Mouse (Mus musculus) layer of hippocampus, adult 9-11 months (tissue): Measurements from ENCODE around the gene Igfbp6.
A peak's percentile ranks its signal among the peaks of the same experiment; 100 is the strongest.

Experiments used
- DNase-seq: peaks from one replicate; pipeline ENCODE4 v3.0.0; 2022

Gene Igfbp6

GRCm38 (mm10) chr15:102144274-102144711 is at the start of gene Igfbp6:
Igfbp6 (plus strand) TSS chr15:102144362.
- DNase-seq = no peak

GRCm38 (mm10) chr15:102094988-102095387 is 49.2 kb upstream of the Igfbp6 start:
- DNase-seq = no peak

DNA sequence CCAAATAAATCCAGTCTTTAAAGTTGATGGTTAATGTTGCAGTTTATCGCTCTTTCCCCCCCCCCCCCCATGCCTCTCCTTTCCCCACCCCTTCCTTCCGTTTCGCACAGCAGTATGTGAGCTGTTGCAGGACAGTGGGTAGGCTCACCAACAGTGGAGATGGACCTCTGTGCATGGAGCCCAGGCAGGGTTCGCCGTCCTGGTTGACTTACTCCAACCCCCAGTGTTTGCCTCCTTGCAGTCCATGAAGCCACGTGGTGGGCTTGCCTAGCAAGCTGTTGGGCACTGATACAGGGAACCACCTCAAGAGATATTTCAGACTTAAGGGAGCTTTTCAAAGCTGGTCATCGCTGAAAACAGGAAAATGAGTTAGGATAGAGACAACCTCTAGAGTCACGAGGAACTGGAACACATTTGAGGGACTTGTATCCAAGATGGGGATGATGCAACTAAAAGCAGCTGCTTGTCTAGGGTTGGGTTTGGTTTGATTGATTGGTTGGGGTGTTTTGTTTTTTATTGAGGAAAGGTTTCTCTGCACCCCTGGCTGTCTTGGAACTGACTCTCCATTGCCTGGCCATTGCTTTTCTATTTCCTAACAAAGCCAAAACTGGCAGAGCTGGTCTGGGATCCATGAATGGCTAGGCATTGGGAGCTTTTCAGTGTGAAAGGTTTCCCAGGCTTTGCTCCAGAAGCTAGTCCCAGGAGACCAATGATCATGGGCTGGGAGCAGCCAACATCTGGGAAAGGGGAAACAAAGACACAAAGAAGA is 46.8 kb upstream of the Igfbp6 start:
- no peak for DNase-seq

DNA sequence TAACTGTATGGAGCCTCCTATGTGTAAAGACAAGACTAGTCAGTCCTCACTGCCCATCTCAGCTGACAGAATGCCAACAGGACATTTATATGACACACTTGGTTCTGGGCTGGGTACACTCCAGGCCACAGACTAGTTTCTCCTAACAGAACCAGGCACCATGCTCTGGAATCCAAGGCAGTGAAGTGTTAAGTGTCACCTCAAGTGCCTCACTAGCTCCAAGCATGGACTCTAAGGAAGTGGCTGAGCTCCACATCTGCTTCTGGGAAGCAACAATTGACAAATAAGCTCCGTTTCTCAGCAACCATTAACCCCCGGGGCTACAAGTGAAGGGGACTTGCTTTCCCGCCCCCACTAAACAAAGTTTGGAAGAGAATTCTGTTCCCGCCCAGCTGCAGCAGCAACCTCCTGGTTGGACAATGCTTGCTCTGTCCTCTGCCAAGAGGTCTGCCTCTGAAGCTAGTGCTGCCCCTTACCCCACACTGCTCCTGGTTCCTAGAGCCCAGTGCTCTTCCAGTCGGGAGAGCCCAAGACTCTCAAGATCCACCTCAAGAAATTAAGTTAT is 46.1 kb upstream of the Igfbp6 start:
- no peak for DNase-seq

DNA sequence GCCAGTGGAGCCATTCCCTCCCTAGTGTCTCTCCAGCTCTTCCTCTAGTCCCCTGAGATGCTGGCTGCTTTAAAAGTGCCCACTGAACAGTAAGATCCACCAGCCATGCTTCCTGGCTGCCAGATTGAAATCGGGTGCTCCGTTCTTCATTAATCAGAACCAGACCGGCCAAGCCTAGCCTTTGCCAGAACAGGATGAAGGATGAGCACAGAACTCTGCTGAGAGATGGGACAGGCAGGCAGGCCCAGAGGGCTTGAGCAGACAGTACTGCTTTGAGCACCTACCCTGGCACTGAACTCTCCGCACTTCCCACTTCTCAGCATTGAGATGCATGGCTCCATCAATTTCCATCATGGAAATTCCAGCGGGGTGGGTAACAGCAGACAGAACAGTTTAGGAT is 44.9 kb upstream of the Igfbp6 start:
- DNase-seq = no peak

GRCm38 (mm10) chr15:102099771-102100160 is 44.4 kb upstream of the Igfbp6 start:
- no peak for DNase-seq

DNA sequence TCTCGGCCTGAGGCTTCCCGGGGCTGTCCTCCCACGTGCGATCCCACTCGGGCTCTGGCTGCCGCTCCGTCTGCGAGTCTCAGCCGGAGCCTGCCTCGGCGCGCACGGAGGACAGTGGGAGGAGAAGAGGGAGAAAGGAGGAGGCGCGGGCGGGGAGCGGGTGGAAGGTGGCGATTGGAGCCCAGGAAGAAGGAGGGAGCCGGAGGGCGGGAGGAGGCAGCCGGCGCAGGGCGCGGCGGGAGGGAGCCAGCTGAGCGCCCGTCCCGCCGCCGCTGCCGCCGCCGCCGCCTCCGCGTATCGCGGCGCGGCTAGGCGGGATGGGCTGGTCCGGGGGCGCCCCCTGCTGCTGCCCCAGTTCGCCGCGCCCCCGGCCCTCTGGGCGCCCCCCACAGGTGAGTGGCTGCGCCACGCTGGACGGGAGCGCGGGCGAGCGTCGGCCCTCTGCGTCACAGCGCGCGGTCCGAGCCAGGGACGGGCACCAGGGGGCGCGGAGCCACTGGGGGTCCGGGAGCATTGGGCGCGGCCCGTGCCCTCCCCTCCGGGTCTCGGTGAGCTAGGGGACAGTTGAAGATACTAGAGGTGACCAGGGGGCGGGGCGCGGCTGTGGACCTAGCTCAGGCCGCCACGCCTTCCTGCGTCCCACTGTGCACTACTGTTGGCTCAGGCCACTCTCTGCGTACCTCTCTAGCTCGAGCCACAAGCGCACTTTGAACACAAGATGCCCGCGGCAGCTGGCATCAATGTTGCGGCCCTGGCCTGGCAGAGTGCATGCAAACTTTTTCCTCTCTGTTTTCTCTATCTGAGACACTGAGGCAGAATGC is 43.8 kb upstream of the Igfbp6 start, which contains the start of gene Tns2:
Gene Tns2, plus strand, starts transcription at position 253 of the 821 bp plus-strand sequence.
- peak; percentile 77 for DNase-seq

- no peak for DNase-seq
Measured at GRCm38 (mm10) chr15:102100996-102101671, 43.0 kb upstream of the Igfbp6 start.

GRCm38 (mm10) chr15:102101672-102102541 is 42.3 kb upstream of the Igfbp6 start:
- DNase-seq = no peak

- no peak for DNase-seq
Measured at GRCm38 (mm10) chr15:102102548-102103121, 41.5 kb upstream of the Igfbp6 start.

DNA sequence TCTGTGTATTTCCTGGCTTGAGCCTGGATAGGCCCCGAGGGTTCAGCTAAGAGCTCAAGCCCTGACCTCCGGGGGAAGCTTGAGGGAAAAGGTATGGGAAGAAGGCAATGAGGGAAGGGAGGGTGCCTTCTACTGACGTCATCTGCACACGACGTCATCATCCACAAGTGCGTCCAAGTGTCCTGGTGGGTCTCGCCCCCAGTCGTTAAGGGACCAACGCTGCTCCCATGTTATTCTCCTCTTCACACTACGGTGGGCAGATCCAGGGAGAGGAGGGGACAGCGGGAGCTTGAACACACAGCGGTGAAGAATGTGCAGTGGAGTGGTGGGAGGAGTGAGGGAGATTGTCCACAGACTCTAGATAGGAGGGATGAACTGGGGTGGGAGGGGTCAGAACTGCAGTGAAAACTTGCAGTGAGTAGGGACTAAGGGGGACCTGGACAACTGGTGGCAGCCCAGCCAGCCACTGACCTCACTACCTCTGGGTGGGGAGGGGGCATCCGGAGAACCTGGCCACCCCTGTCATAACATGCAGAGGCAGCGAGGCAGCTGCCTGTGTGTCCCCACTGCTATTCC is 40.7 kb upstream of the Igfbp6 start:
- DNase-seq = no peak

- DNase-seq = no peak
Measured at GRCm38 (mm10) chr15:102103947-102104555, 40.1 kb upstream of the Igfbp6 start.

DNA sequence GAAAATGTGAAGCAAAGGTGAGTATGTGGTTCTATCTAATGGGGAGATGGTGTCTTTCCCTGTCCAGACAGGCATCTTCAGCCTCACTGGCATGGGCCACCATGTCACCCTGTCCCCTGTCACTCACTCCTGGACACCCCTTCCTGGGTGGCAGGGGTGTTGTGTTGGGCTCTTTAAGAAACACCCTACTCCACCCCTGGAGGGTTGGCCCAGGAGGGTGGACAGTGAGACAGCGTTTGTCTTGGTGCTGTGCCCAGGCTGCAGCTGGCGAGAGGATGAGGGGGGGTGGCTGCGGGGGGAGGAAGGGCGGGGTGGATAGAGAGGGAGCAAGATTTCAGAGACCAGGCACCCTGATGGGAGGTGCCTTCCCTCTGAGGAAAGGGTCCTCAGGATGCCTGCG is 38.8 kb upstream of the Igfbp6 start:
- DNase-seq = no peak

DNA sequence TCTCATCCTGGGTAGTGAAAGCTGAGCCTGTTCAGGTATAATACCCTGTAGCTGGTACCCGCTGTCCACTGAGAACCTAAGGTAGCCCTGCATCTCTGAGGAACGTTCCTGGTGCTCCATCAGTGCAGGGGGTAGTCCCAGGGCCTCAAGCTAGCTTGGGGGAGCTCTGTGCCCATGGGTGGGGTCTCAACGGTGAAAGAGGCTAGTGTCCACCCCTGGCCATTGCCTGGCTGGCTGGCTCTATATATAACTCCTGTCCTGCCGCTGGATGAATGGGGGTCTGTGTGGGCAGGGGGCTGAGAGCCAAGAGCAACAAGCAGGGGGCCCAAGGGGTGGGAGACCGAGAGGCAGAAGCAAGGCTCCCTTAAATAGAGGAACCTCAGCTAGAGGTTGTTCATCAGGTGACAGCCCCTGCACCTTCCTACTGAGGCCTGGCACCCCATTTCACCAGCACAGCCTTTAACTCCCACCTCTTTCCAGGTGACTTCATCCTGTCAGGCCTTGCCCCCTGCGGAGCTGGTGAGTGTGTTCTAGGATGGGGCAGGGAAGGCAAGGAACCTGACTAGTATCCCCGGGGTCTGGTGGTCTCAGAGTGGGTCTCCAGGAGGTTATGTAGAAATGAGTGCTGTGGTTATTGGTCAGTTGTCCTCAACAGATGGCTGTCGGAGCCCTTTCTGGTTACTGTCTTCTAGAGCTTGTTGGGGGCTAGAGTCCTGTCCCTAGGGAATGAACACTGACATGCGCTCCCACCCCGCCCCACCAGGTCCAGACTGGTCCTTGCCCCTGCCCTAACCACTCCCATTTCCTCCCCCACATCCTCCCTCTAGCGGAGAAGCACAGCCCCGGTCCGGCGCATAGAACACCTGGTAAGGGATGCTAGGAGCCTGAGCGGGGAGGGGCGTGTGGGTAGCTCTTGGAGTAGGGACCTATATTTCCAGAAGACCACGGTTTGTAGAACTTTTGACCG is 38.1 kb upstream of the Igfbp6 start:
- DNase-seq = no peak

- DNase-seq = no peak
Measured at GRCm38 (mm10) chr15:102106754-102107456, 37.3 kb upstream of the Igfbp6 start.

GRCm38 (mm10) chr15:102107689-102108573 is 36.2 kb upstream of the Igfbp6 start:
- no peak for DNase-seq

DNA sequence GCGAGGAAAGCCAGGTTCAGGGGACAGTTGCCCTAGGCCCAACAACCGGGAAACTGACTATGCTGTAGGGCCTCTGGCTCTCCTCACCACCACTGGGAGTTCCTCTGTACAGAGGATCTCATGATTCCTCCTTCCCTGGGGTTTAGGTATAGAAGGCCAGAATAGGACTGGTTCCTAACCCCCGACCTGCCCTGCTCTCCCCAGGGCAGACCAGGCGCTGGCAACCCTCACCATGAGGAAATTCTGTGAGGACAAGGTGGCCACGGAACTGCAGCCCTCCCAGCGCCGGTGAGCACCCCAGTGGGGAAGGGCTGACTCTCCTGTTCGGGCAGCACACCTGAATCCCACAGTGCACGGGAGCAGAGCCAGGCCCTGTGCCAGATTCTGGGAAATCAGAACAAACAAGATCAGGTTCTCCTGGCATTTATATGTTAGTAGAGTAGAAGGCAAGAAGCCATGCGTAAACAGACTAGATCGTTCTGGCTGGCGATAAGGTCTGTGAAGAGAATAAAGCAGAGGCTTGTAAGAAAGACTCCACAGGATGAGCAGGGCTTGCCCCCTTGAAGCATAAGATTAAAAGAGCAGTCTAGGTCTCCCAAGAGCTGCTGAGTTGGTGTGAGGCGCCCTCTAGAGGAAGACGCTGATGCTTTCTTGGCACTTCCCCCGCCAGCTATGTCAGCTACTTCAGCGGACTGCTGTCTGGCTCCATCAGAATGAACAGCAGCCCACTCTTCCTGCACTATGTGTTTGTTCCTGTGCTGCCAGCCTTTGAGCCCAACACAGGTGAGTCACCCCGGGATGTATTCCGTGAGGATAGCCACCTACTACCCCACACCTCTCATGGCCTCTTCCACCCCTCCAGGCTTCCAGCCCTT is 35.3 kb upstream of the Igfbp6 start:
- DNase-seq = peak; percentile 81
